Mouse (Mus musculus) embryonic facial prominence, embryonic 15.5 days (tissue): ENCODE measurements around the gene Palm. TPM values are rescaled to one million over a fixed set of nuclear protein-coding genes. Genes with fewer than 3 reads are reported as not detected.
A peak's percentile ranks its signal among the peaks of the same experiment; 100 is the strongest.

ENCODE experiments used
- ATAC-seq: fragments of 200-750 bp; cut with Nextera tagmentation; 2 replicates; pipeline ENCODE4 v1.8.0; 2017; ENCODE audit warnings: low read depth, moderate TSS enrichment; ENCODE audit not compliant: insufficient number of reproducible peaks, low FRiP score, low TSS enrichment
- H3K27ac ChIP-seq: fragments of 300-500 bp; sonication (generic); replicated peaks from 2 replicates; pipeline ENCODE4 v1.5.1; 2015; ENCODE audit warnings: mild to moderate bottlenecking, inconsistent platforms
- H3K27me3 ChIP-seq: fragments of 300-500 bp; sonication (generic); 2 replicates; pipeline ENCODE4 v1.6.1; 2015; ENCODE audit warnings: inconsistent platforms
- H3K36me3 ChIP-seq: fragments of 300-500 bp; sonication (generic); 2 replicates; pipeline ENCODE4 v1.6.1; 2015; ENCODE audit warnings: mild to moderate bottlenecking, inconsistent platforms
- H3K4me1 ChIP-seq: fragments of 300-500 bp; sonication (generic); 2 replicates; pipeline ENCODE4 v1.6.1; 2015; ENCODE audit warnings: inconsistent platforms
- H3K4me2 ChIP-seq: fragments of 300-500 bp; sonication (generic); replicated peaks from 2 replicates; pipeline ENCODE4 v1.6.1; 2015; ENCODE audit warnings: mild to moderate bottlenecking, inconsistent platforms
- H3K4me3 ChIP-seq: fragments of 300-500 bp; sonication (generic); replicated peaks from 2 replicates; pipeline ENCODE4 v1.5.1; 2015; ENCODE audit warnings: mild to moderate bottlenecking, inconsistent platforms
- H3K9ac ChIP-seq: fragments of 300-500 bp; sonication (generic); 2 replicates; pipeline ENCODE4 v1.6.1; 2015; ENCODE audit warnings: inconsistent platforms
- H3K9me3 ChIP-seq: fragments of 300-500 bp; sonication (generic); replicated peaks from 2 replicates; pipeline ENCODE4 v1.6.1; 2016; ENCODE audit warnings: inconsistent platforms
- WGBS: fragments of 180-500 bp; shearing (Covaris S2); methylation state at CpG from one replicate; pipeline ENCODE4 v1.1.7; 2015; 5-methylcytosine and 5-hydroxymethylcytosine counted together
- polyA plus RNA-seq: library from polyadenylated mRNA; unstranded; fragments of >200 nt; fragmentation: Nextera tagmentation; extraction: Ambion mirVana; gene quantifications from 2 replicates; pipeline ENCODE4 v1.2.1, GENCODE M21; 2015

Gene Palm
- polyA plus RNA-seq, 1 experiment from 2014 or later, result 96.6 TPM

DNA sequence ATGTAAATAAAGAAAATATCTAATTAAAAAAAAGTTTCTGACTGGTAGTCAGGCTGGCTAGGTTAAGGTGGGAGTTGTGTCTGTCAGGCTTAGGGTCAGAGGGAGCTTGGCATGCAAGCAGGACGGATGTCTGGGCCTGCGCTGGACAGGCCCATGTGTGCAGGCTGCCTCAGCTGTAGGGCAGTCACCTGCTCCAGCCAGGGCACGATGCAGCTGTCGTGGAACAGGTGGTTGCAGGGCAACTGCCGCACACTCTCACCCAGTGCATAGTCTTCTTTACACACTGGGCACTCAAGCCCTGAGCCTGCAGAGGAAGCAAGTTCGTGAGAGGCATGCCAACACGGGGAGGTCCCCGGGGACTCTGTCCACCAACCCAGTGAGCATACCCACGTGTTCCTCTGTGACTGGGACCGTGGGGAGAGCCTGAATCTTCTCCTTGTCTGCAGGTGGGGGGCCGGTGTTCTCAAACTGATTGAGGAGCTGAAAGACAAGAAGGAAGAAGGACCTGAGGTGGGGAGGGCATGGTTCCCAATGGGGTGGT, 32.7 kb upstream of the Palm start:
- no peaks in the 10 kb centered on the region for H3K27me3 ChIP-seq
- H3K4me1 ChIP-seq, result peaks cover 22% of the 10 kb centered on the region
- H3K4me3 ChIP-seq, result no peak overlapping the region
- H3K9me3 ChIP-seq, result no peaks in the 10 kb centered on the region
- no peak overlapping the region for H3K4me2 ChIP-seq
- WGBS, result 89% methylated on average over 11 of the region's 11 CpGs
- H3K36me3 ChIP-seq, result peaks cover 68% of the 10 kb centered on the region
- ATAC-seq, result 0 out of 2 replicates have a peak, but pooled peaks have one; percentile 39
- no peak overlapping the region for H3K9ac ChIP-seq
- H3K27ac ChIP-seq, result no peak overlapping the region

DNA sequence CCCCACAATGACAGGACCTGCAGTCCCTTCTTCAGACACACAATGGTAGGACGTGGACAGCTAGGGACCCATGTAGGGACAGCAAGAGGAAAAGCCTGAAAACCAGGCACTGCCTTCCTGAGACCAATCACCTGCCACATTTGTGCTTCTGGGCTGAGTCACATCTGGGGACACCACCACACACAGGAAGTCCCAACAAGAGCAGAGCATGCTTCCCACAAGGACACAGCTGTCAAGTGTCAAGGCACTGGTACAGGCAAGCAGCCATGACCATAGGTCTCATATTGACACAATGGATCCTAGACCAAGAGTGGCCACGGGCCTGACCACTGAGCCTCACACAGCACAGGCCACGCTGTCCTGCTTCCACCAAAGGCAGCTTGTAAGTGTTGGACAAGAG, 30.5 kb upstream of the Palm start:
- ATAC-seq, result no peak
- H3K27ac ChIP-seq, result no peak overlapping the region
- no peak overlapping the region for H3K4me2 ChIP-seq
- WGBS, result 93% methylated on average over 3 of the region's 3 CpGs
- H3K9ac ChIP-seq, result no peak overlapping the region
- H3K36me3 ChIP-seq, result peaks cover 48% of the 10 kb centered on the region
- no peaks in the 10 kb centered on the region for H3K9me3 ChIP-seq
- no peak overlapping the region for H3K4me3 ChIP-seq
- no peaks in the 10 kb centered on the region for H3K27me3 ChIP-seq
- peaks cover 32% of the 10 kb centered on the region for H3K4me1 ChIP-seq

DNA sequence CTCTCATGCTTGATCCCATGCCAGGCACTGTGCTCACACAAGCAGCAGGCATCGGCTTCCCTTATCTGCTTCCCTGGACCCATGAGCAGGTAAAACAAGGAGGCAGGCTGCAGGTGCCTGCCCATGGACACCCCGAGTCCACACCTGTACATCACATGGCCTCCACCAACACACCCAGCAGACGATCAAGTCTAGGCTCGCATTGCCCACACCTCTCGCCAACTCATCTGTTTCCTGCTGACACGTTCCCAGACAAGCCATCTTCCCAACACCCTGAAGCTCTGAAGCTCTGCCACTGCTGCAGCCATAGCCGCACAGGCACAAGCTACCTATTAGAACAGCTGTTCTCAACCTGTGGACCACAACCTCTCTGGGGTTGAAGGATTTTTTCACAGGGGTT, 29.1 kb upstream of the Palm start:
- peaks cover 35% of the 10 kb centered on the region for H3K36me3 ChIP-seq
- 0 out of 2 replicates have a peak overlapping the region, but pooled peaks have one; percentile 8 for H3K4me3 ChIP-seq
- H3K9me3 ChIP-seq, result no peaks in the 10 kb centered on the region
- no peak for ATAC-seq
- H3K27ac ChIP-seq, result 0 out of 2 replicates have a peak overlapping the region, but pooled peaks have one; percentile 39
- WGBS, result 66% methylated on average over 7 of the region's 7 CpGs
- peaks cover 40% of the 10 kb centered on the region for H3K4me1 ChIP-seq
- no peaks in the 10 kb centered on the region for H3K27me3 ChIP-seq
- H3K4me2 ChIP-seq, result 0 out of 2 replicates have a peak overlapping the region, but pooled peaks have one; percentile 10
- H3K9ac ChIP-seq, result peak overlapping the region; percentile 15; the same call in 1 of the 2 replicates

GRCm38 (mm10) chr10:79765228-79765745, 28.1 kb upstream of the Palm start:
- Histone ChIP-seq H3K4me1 (peaks cover 40% of the 10 kb centered on the region), H3K4me2 (peak overlapping the region; percentile 83), H3K36me3 (peaks cover 27% of the 10 kb centered on the region), H3K9me3 (no peaks in the 10 kb centered on the region), H3K27ac (no peak overlapping the region), H3K9ac (peak overlapping the region; percentile 97; the same call in 1 of the 2 replicates), H3K27me3 (no peaks in the 10 kb centered on the region), H3K4me3 (peak overlapping the region; percentile 88)
- ATAC-seq, result no peak
- 79% methylated on average over 2 of the region's 2 CpGs for WGBS

- no peaks in the 10 kb centered on the region for H3K9me3 ChIP-seq
- peak overlapping the region; percentile 96 for H3K27ac ChIP-seq
- WGBS, result 5% methylated on average over 16 of the region's 16 CpGs
- H3K27me3 ChIP-seq, result no peaks in the 10 kb centered on the region
- H3K4me2 ChIP-seq, result peak overlapping the region; percentile 83
- no peak for ATAC-seq
- H3K4me1 ChIP-seq, result peaks cover 40% of the 10 kb centered on the region
- peak overlapping the region; percentile 97 for H3K9ac ChIP-seq
- H3K4me3 ChIP-seq, result peak overlapping the region; percentile 88
- H3K36me3 ChIP-seq, result peaks cover 19% of the 10 kb centered on the region
Observed at GRCm38 (mm10) chr10:79766001-79766507, 27.3 kb upstream of the Palm start.

DNA sequence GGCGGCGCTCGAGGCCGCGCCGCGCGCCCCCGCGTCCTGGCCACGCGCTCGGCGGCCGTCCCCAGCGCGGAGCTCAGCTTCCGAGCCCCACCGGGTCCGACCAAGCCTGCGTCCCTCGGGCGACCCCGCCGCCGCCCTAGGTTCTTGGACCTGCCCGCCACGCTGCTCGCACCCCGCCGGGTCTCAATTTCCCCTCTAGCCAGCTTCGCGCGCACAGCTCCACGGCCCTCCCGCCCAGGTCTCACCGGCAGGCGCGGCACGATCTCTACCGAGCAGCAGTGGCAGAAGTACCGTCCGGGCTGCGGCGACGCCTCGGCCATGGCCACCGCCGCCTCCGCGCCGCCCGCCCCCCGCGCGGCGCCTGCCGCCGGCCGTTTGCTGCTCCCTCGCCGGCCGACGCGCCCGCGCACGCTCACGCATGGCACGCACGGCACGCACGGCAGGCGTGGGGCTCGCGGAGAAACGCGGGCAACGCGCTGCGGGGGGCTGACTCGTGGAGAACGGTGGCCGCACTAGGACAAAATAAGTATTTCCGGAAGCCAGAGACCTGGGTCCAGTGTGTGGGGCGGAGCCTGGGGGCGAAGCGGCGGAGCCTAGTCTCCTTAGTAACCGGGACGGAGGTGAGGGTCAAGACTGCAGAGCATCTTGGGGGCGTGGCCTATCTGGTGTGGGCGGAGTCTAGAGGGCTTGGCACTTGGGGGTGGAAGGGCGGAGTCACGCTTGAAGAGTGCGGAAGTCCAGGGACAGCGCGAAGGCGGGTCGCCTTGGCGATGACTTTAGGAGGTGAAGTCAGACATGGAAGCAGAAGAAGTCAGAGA, 26.7 kb upstream of the Palm start, which contains the start of gene Rnf126:
Gene Rnf126, minus strand, starts transcription at position 445 of the 818 bp plus-strand sequence.
- H3K4me3 ChIP-seq, result peak within 1 kb of the TSS; percentile 88
- no peaks in the 10 kb centered on the region for H3K27me3 ChIP-seq
- peak within 1 kb of the TSS; percentile 96 for H3K27ac ChIP-seq
- peak; percentile 91 for ATAC-seq
- peak within 1 kb of the TSS; percentile 83 for H3K4me2 ChIP-seq
- H3K9me3 ChIP-seq, result no peaks in the 10 kb centered on the region
- under 1% methylated on average over 101 of the region's 101 CpGs for WGBS
- peaks cover 40% of the 10 kb centered on the region for H3K4me1 ChIP-seq
- peaks cover 12% of the 10 kb centered on the region for H3K36me3 ChIP-seq
- peak within 1 kb of the TSS; percentile 97 for H3K9ac ChIP-seq

DNA sequence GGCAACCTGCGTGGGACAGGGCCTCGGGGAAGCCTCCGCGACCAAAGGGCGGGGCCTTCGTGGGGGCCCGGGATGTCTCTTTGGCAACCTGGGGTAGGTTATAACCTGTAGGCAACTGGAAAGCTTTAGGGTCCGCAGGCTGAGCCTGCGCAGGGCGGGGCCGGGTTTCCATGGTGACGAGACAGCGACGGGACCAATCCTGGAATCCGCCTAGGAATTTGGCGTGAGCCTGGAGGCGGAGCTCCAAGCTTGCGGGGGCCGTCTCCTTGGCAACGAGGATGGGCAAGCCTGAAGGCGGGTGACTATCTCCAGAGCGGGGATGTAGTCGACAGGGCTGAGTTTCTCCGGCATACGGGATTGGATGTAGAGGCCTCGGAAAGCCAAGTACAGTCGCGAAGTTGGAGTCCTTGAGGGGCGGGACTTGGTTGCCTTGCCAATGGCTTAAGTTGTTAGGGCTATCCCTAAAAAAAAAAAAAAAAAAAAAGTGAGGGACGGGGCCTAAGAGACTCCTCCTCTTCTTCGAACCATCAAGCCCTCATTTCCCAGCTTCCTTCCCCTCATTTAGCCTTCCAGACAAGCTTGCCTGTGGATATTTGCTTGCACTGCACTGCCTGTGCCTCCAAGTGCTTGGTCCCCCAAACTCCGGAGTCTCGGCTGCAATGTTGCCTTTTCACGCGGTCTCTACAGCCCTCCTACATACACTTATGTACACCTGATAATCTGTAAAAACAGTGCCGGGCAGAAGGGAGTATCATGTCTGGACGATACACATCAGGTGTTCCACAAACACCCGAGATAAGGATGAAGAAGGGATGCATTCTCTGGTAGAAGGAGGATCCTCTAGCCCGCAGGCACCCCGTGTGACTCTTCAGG, 25.8 kb upstream of the Palm start:
- Histone ChIP-seq H3K9me3 (no peaks in the 10 kb centered on the region), H3K36me3 (peaks cover 4% of the 10 kb centered on the region; the same call in 1 of the 2 replicates), H3K4me3 (peak overlapping the region; percentile 88), H3K27me3 (no peaks in the 10 kb centered on the region), H3K27ac (peak overlapping the region; percentile 96), H3K9ac (no peak overlapping the region), H3K4me1 (peaks cover 40% of the 10 kb centered on the region), H3K4me2 (peak overlapping the region; percentile 83)
- ATAC-seq, result peak; percentile 86
- WGBS, result 11% methylated on average over 40 of the region's 40 CpGs

DNA sequence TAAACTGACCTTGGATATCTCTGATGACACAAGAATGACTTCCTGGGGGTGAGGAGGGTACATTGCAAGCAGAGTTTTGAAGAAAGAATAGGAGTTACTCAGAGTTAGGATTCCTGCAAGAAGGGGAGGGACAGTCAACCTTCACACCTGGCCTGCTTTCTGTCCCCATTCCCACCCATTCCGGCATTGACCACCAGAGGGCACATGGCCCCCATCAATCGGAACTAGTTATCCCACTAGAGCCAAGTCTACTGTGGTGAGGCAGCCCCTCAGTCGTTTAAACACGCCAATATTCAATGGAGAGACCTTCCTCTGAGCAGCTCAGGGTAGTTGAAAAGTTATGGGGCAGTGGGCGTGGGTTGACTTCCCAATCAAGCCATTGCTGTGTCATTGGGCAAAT, 25.0 kb upstream of the Palm start:
- H3K9me3 ChIP-seq, result no peaks in the 10 kb centered on the region
- ATAC-seq, result no peak
- peaks cover 40% of the 10 kb centered on the region for H3K4me1 ChIP-seq
- H3K27ac ChIP-seq, result no peak overlapping the region
- H3K4me3 ChIP-seq, result no peak overlapping the region
- H3K27me3 ChIP-seq, result no peaks in the 10 kb centered on the region
- no peaks in the 10 kb centered on the region for H3K36me3 ChIP-seq
- H3K4me2 ChIP-seq, result peak overlapping the region; percentile 83; the same call in 1 of the 2 replicates
- H3K9ac ChIP-seq, result no peak overlapping the region
- WGBS, result under 1% methylated on average over 5 of the region's 5 CpGs

- Histone ChIP-seq H3K4me3 (no peak overlapping the region), H3K9me3 (no peaks in the 10 kb centered on the region), H3K36me3 (no peaks in the 10 kb centered on the region), H3K4me1 (peaks cover 32% of the 10 kb centered on the region), H3K27ac (no peak overlapping the region), H3K4me2 (no peak overlapping the region), H3K9ac (no peak overlapping the region), H3K27me3 (no peaks in the 10 kb centered on the region)
- 47% methylated on average over 4 of the region's 4 CpGs for WGBS
- no peak for ATAC-seq
Observed at GRCm38 (mm10) chr10:79769329-79769728, 24.0 kb upstream of the Palm start.

DNA sequence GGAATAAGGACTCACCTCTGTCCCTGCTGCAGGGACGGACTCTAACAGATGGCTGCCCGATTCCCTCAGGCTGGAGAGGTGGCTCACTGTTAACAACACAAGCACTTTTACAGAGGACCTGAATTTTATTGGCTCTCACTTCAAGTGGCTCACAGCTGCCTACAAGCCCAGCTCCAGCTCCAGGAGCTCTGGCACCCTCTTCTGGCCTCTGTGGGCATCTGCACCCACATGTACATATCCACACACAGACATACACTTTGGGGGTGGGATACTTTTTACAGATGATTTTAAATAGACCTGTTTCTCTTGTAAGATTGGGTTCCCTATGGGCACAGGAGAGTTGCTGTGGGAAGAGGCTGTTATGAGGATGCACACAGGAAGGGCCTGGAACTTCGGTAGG, 21.1 kb upstream of the Palm start:
- Histone ChIP-seq H3K4me2 (no peak overlapping the region), H3K9me3 (no peaks in the 10 kb centered on the region), H3K9ac (no peak overlapping the region), H3K4me1 (peaks cover 20% of the 10 kb centered on the region), H3K36me3 (no peaks in the 10 kb centered on the region), H3K4me3 (no peak overlapping the region), H3K27me3 (no peaks in the 10 kb centered on the region), H3K27ac (no peak overlapping the region)
- ATAC-seq, result no peak
- 91% methylated on average over 3 of the region's 3 CpGs for WGBS
